ENCODE assay signal across 16 mouse cellular contexts in genomic region chr3:84032933-84033730, GRCm38 (mm10). TPM values are rescaled to one million over a fixed set of nuclear protein-coding genes. Genes with fewer than 3 reads are reported as not detected.
DNase-seq lines count a peak whose midpoint lies in the region; ATAC-seq and TF ChIP-seq lines count a peak whose summit lies in the region.
"Had no signal": no experiment of that assay in that cellular context is flagged by ENCODE, and none has a peak within 500 bp of the region (broad histone marks: within the 10 kb centered on the region; RNA-seq: fewer than 3 reads in every experiment).

No protein-coding gene starts in this region.

- no peak overlapping the region for H3K27ac ChIP-seq in intestine, embryonic 15.5 days
- H3K27ac ChIP-seq in intestine, postnatal 0 days (ENCODE audit: low read depth, low read length) = no peak overlapping the region
- peak overlapping the region; percentile 57 for H3K27ac ChIP-seq in ES-Bruce4 (ENCODE audit: insufficient read depth, low read length)
- no peak overlapping the region for H3K27ac ChIP-seq in forebrain, embryonic 15.5 days (replicated peaks)
- no peak overlapping the region for H3K27ac ChIP-seq in intestine, embryonic 16.5 days (ENCODE audit: low read length)
- no peak overlapping the region; the same call in 1 of the 2 replicates for H3K27ac ChIP-seq in thymus, adult 2 months (ENCODE audit: control insufficient read depth, insufficient read depth, low read length)
- H3K27ac ChIP-seq: heart, embryonic 15.5 days had no signal

- no peak for TF ChIP-seq CTCF in intestine, postnatal 0 days (IDR thresholded peaks at IDR 0.05; ENCODE audit: low read depth)
- TF ChIP-seq CTCF in ES-Bruce4 (IDR thresholded peaks at IDR 0.05; ENCODE audit: low read depth, low read length) = no peak
- TF ChIP-seq CTCF in thymus, adult 2 months (IDR thresholded peaks at IDR 0.05; ENCODE audit: borderline replicate concordance, control insufficient read depth, extremely low read depth, insufficient read depth, low read length, poor library complexity) = no peak

- peaks cover 4% of the 10 kb centered on the region for H3K4me1 ChIP-seq in intestine, embryonic 15.5 days (replicated peaks)
- H3K4me1 ChIP-seq in intestine, postnatal 0 days (replicated peaks; ENCODE audit: control insufficient read depth, insufficient read depth, low read length) = no peaks in the 10 kb centered on the region
- peaks cover 10% of the 10 kb centered on the region for H3K4me1 ChIP-seq in ES-Bruce4 (ENCODE audit: control insufficient read depth, insufficient read depth, low read length)
- peaks cover 74% of the 10 kb centered on the region for H3K4me1 ChIP-seq in forebrain, embryonic 15.5 days
- H3K4me1 ChIP-seq in intestine, embryonic 16.5 days (ENCODE audit: control insufficient read depth, insufficient read depth, low read length) = peaks cover 4% of the 10 kb centered on the region
- H3K4me1 ChIP-seq in thymus, adult 2 months (replicated peaks; ENCODE audit: control insufficient read depth, insufficient read depth, low read length) = peaks cover 27% of the 10 kb centered on the region

- H3K36me3 ChIP-seq in intestine, embryonic 15.5 days = peaks cover 3% of the 10 kb centered on the region; the same call in 1 of the 2 replicates
- 0 out of 2 replicates have a peak, but pooled peaks cover 9% of the 10 kb centered on the region for H3K36me3 ChIP-seq in intestine, postnatal 0 days (ENCODE audit: control insufficient read depth, insufficient read depth)
- peaks cover 3% of the 10 kb centered on the region; the same call in 1 of the 2 replicates for H3K36me3 ChIP-seq in ES-Bruce4 (ENCODE audit: control insufficient read depth, insufficient read depth, low read length, poor library complexity, severe bottlenecking)
- peaks cover 27% of the 10 kb centered on the region for H3K36me3 ChIP-seq in forebrain, embryonic 15.5 days
- no peaks in the 10 kb centered on the region for H3K36me3 ChIP-seq in intestine, embryonic 16.5 days (ENCODE audit: control insufficient read depth, insufficient read depth, low read length)
- H3K36me3 ChIP-seq in thymus, adult 2 months (ENCODE audit: control insufficient read depth, insufficient read depth, low read length) = peaks cover 12% of the 10 kb centered on the region; the same call in 1 of the 2 replicates

- no peak overlapping the region for H3K4me2 ChIP-seq in intestine, embryonic 15.5 days (replicated peaks)
- H3K4me2 ChIP-seq in intestine, postnatal 0 days (replicated peaks; ENCODE audit: low read depth) = no peak overlapping the region
- 0 out of 2 replicates have a peak overlapping the region, but pooled peaks have one; percentile 10 for H3K4me2 ChIP-seq in forebrain, embryonic 15.5 days (replicated peaks)
- H3K4me2 ChIP-seq in intestine, embryonic 16.5 days (ENCODE audit: low read depth, low read length) = no peak overlapping the region
- H3K4me2 ChIP-seq: heart, embryonic 15.5 days had no signal

- 80% methylated on average over 10 of the region's 10 CpGs for WGBS in intestine, embryonic 15.5 days
- WGBS in intestine, postnatal 0 days = 78% methylated on average over 10 of the region's 10 CpGs
- 70% methylated on average over 10 of the region's 10 CpGs for WGBS in forebrain, embryonic 15.5 days
- 75% methylated on average over 10 of the region's 10 CpGs for WGBS in intestine, embryonic 16.5 days
- 96% methylated on average over 10 of the region's 10 CpGs for WGBS in thymus, adult 2 months

- peak; percentile 48; the same call in 1 of the 2 replicates for TF ChIP-seq EP300 in ES-Bruce4 (IDR thresholded peaks at IDR 0.05; ENCODE audit: insufficient read depth, low read depth, low read length)

- ATAC-seq in intestine, embryonic 15.5 days = 0 out of 2 replicates have a peak, but pooled peaks have one; percentile 35
- no peak for ATAC-seq in intestine, postnatal 0 days
- ATAC-seq in forebrain, embryonic 15.5 days (replicated peaks) = no peak
- peak; percentile 17; the same call in 1 of the 2 replicates for ATAC-seq in intestine, embryonic 16.5 days

- H3K27me3 ChIP-seq in intestine, embryonic 15.5 days (replicated peaks) = no peaks in the 10 kb centered on the region
- no peaks in the 10 kb centered on the region for H3K27me3 ChIP-seq in intestine, postnatal 0 days (replicated peaks; ENCODE audit: control insufficient read depth, insufficient read depth, low read length)
- H3K27me3 ChIP-seq in ES-Bruce4 (ENCODE audit: control insufficient read depth, insufficient read depth, low read length, poor library complexity, severe bottlenecking) = no peaks in the 10 kb centered on the region
- no peaks in the 10 kb centered on the region for H3K27me3 ChIP-seq in forebrain, embryonic 15.5 days
- no peaks in the 10 kb centered on the region for H3K27me3 ChIP-seq in intestine, embryonic 16.5 days (replicated peaks; ENCODE audit: control insufficient read depth, insufficient read depth, low read length)
- H3K27me3 ChIP-seq in thymus, adult 2 months (ENCODE audit: control insufficient read depth, insufficient read depth, low read length) = no peaks in the 10 kb centered on the region
- H3K27me3 ChIP-seq: heart, embryonic 15.5 days had no signal

- no peak for TF ChIP-seq POLR2A in ES-Bruce4 (IDR thresholded peaks at IDR 0.05; ENCODE audit: insufficient read depth, low read length)
- TF ChIP-seq POLR2A in thymus, adult 2 months (IDR thresholded peaks at IDR 0.05; ENCODE audit: control insufficient read depth, extremely low read depth, insufficient read depth, low read length, poor library complexity) = no peak

- no peak overlapping the region for H3K9ac ChIP-seq in intestine, embryonic 15.5 days
- H3K9ac ChIP-seq in intestine, postnatal 0 days (ENCODE audit: low read depth, low read length) = no peak overlapping the region
- no peak overlapping the region for H3K9ac ChIP-seq in ES-Bruce4 (ENCODE audit: low read depth, poor library complexity, severe bottlenecking)
- no peak overlapping the region for H3K9ac ChIP-seq in forebrain, embryonic 15.5 days (replicated peaks)
- H3K9ac ChIP-seq in intestine, embryonic 16.5 days (ENCODE audit: low read depth, low read length) = no peak overlapping the region
- H3K9ac ChIP-seq: heart, embryonic 15.5 days had no signal

- DNase-seq in thymus, adult 2 months = no peak
- DNase-seq in cerebellum, adult 9-11 months = no peak
- no peak for DNase-seq in thymus, postnatal 36 days
- DNase-seq: adrenal gland, postnatal 25 days; B cell, adult 2 months; cerebellum, postnatal 14 days; gastrocnemius, postnatal 25 days; kidney, postnatal 10 days; retina, postnatal 1 day; spleen, adult 18-20 months had no signal

- no peak overlapping the region for H3K4me3 ChIP-seq in intestine, embryonic 15.5 days (replicated peaks)
- H3K4me3 ChIP-seq in intestine, postnatal 0 days (ENCODE audit: low read depth, low read length) = no peak overlapping the region
- H3K4me3 ChIP-seq in ES-Bruce4 (ENCODE audit: low read depth, low read length) = no peak overlapping the region
- H3K4me3 ChIP-seq in forebrain, embryonic 15.5 days = no peak overlapping the region
- H3K4me3 ChIP-seq in intestine, embryonic 16.5 days (ENCODE audit: low read length) = no peak overlapping the region
- H3K4me3 ChIP-seq in thymus, adult 2 months (ENCODE audit: control insufficient read depth, insufficient read depth, low read length) = no peak overlapping the region
- H3K4me3 ChIP-seq: heart, embryonic 15.5 days had no signal

- H3K9me3 ChIP-seq in intestine, embryonic 15.5 days = no peaks in the 10 kb centered on the region
- no peaks in the 10 kb centered on the region for H3K9me3 ChIP-seq in intestine, postnatal 0 days (ENCODE audit: control insufficient read depth)
- H3K9me3 ChIP-seq in ES-Bruce4 (replicated peaks; ENCODE audit: control insufficient read depth, insufficient read depth, low read length, poor library complexity, severe bottlenecking) = no peaks in the 10 kb centered on the region
- H3K9me3 ChIP-seq in forebrain, embryonic 15.5 days = no peaks in the 10 kb centered on the region
- no peaks in the 10 kb centered on the region for H3K9me3 ChIP-seq in intestine, embryonic 16.5 days (ENCODE audit: control insufficient read depth, low read length)
- H3K9me3 ChIP-seq: heart, embryonic 15.5 days had no signal

RNA-seq across cellular contexts. Expression of gene Tmem131l, which starts 6.8 kb away (rescaled TPM):
- polyA plus RNA-seq in intestine, embryonic 15.5 days (2015; fragmentation: Nextera tagmentation; extraction: Ambion mirVana) = 26.1 and 32.0 TPM in 2 replicates
- polyA plus RNA-seq in intestine, postnatal 0 days (2015; fragmentation: Nextera tagmentation; extraction: Ambion mirVana) = 7.5 and 9.6 TPM in 2 replicates
- polyA plus RNA-seq in ES-Bruce4 (2011; ENCODE audit: insufficient read depth, insufficient read length, low read depth, missing spikeins) = 42.8 and 51.5 TPM in 2 replicates
- polyA plus RNA-seq in forebrain, embryonic 15.5 days (2015; fragmentation: Nextera tagmentation; extraction: Ambion mirVana) = 125 and 130 TPM in 2 replicates
- 18.2 and 19.8 TPM in 2 replicates for polyA plus RNA-seq in intestine, embryonic 16.5 days (2015; fragmentation: Nextera tagmentation; extraction: Ambion mirVana)
- 178 and 201 TPM in 2 replicates for polyA plus RNA-seq in thymus, adult 2 months (2012; rRNA removed)

Comparison
In these comparisons a context has a peak if more than half of its experiments do, and no peak if none do; other contexts are left out.
1. ATAC-seq: peak in intestine, embryonic 15.5 days (single experiment) and intestine, embryonic 16.5 days (single experiment); none in intestine, postnatal 0 days (single experiment) and forebrain, embryonic 15.5 days (single experiment).